Mouse (Mus musculus): ENCODE data around the gene Tmem245.
"Not testable (repeated sequence)": the region's sequence is repeated elsewhere in the genome, so short reads cannot be mapped to it uniquely, and the experiment has no call there.

Gene Tmem245

DNA sequence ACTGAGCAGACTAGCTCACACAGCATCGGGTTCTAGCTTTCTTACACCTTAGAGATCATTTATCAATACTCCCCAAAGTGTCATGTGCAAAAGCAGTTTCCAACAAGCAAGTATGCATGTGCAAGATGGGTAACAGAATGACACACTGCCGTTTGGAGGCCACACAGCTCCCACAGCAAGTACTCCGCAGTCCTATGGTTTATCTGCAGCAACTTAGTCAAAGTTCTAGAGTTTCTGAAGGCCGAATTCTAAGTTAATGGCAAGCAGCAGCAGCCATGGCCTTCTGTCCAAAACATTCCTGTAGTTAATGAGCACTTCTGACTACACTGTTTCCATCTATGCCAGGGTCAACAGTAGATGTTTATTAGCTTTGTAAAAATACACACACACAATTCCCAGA lies 20.3 kb downstream of the Tmem245 start:
- DNase-seq (ENCODE audit: low spot score): no peak

DNA sequence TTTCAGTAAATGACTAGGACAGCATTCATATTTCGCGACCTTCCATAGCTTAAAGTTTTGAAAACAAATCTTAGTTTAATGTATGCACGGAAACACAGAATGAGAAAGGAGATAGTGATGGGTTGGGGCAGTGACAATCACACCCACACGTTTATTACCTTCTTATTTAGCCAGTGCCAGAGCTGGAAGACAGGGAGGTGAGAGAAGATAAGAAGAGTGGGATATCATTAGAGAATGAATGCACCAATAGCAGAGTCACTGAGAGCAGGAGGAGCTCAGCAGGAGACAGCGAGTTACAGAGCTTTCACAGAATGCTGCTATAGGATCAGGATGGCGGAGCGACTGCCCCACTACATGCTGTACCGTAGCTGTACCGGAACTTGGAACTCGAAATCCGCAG lies 25.0 kb downstream of the Tmem245 start:
- DNase-seq (ENCODE audit: low spot score): no peak

DNA sequence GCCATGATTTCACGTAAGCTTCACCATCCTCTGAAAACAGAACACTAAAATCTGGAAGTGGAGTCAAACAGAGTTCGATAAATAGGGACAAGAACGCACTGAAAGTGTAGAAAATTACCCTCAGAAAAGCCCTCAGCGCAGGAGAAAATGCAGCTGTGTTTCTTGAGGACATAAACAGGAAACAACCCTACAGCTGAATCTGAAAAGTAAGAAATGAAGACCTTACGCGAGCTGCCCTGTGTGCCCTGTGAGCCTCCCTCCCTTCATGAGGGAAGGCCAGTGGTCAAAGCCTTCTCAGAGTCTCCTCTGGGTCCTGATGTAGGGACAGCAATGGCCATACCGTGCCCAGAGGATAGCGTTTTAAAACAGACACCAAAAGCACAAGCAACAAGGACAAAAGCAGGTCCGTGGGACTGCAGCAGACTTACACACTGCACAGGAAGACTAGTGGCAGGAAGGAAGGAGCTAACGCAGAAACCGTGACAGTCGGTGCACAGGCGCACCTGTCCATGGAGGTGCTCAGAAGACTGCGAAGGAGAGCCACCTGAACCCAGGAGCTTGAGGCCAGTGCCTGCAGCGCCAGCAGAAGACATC lies 31.4 kb downstream of the Tmem245 start:
- no peak for DNase-seq (ENCODE audit: low spot score)

DNA sequence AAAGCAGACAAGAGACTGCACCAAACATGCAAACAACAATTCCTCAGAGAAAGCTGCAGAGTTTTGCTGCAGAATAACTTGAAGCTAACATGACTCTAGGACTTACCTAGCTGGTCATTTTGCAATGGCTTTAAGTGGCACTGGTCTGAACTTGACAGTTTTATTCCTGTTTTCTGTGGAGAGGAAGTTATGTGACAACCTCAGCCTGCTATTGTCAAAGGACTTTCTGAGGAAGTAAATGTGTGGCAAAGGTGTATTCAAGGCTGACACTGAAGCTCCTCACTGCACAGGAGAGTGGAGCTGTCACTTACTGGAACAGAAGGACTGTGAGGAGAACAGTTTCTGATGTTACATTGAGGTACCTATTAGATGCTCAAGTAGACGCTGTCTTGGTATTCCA lies 32.5 kb downstream of the Tmem245 start:
- no peak for DNase-seq (ENCODE audit: low spot score)

DNA sequence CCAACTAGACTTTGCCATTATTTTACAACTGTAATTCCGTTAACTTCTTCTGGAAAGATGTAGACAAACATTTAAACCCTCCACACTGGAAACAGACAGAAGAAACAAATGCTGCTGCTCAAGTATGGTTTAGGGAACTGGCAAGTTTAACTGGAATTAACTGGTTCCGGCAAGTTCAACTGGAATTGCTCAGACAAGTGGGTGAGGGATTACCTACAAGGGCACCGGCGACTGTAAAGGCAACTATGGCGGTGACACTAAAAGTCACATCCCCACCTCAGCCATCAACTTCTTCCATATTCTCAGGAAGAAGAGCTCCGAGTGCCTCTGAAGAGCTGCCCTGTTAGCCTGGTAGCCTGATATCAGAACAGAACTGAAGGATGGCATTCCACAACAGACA lies 32.9 kb downstream of the Tmem245 start:
- DNase-seq (ENCODE audit: low spot score): no peak

DNA sequence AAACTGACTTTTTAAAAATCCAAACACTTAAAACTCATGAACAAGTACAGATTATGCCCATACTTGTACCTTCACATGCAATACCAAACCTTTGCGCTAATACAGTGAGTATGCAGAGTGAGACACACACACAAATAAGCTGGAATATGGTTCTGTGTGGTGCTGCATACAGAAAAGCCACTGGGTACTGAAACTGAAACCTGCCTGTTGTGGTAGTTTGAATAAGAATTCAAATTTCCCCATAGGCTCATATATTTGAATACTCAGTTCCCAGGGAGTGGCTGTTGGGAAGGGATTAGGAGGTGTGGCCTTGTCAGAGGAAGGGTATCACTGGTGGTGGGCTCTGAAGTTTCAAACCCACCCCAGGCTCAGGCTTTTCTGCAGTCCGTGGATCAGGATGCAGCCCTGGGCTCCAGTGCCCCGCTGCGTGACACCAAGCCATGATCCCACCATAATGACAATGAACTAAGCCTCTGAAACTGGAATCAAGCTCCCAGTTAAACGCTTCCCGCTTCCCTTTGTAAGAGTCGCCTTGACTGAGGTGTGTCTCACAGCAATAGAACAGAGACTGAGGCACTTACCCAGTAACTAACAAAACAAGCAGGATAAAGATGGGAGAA lies 34.7 kb downstream of the Tmem245 start:
- no peak for DNase-seq (ENCODE audit: low spot score)

DNA sequence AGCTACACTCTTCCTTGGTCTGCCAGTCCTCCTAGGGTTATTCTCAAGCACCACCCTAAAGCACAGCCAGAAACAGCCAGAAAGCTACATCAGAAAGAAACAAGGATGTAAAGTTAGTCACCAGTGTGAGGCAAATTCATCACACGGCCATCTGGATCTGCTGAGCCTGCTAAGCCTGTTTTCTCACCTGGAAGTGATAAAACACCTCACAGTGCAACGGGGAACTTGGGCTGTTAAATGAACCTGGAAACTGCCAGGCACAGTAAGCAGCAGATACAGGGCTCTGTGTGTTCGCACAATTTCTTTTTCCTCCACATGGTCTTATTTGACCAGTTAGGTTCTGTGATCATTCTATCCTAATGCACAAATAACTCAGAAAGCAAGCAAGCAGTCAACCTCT lies 37.7 kb downstream of the Tmem245 start:
- DNase-seq (ENCODE audit: low spot score): no peak

DNA sequence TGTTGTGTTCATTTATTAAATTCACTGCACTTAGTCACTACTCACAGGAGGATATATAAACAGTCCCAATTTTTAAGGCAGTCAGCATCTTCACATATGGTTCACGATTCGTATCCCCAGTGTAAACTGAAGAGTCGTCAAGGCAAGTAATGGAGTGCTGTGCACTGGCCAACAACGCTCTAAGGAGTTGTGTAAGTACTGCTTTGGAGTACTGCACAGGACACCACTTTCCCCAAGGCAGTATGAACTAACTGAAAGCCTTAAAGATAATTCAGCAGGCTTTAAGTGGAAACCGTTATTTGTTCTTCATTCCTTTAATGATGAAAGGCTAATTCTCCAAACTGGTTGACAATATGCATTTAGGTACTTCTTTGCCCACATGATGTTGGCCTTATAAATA lies 39.6 kb downstream of the Tmem245 start:
- DNase-seq (ENCODE audit: low spot score): no peak

DNA sequence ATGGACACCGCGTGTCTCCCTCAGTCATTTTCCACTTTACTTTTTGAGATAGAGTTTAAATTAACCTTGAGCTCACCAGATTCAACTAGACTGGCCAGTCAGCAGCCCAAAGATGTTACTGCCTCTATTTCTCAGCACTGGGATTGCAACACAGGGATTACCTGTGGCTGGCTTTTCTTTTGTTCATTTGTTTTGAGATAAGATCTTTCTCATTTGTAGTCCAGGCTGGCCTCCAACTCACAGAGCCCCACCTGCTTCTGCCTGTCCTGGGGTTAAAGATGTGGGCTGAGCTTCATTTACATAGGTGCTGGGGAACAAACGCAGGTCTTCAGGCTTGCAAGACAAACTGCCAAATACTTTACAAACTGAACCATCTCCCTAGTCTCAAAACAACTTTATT lies 40.3 kb downstream of the Tmem245 start:
- no peak for DNase-seq (ENCODE audit: low spot score)

DNA sequence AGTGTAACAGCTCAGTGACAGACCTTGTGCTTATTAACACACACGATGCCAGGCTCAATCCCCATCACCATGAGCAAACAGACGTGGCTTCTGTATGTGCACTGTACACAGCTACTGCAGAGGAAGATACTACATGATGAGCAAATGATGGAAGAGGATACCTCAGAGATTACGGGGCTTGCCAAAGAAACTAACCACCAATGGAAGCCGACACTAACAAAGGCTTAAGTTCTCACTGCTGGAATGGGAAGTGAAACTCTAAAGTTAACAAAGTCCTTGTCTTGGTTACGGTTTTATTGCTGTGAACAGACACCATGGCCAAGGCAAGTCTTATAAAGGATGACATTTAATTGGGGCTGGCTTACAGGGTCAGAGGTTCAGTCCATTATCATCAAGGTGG lies 41.7 kb downstream of the Tmem245 start:
- no peak for DNase-seq (ENCODE audit: low spot score)

DNA sequence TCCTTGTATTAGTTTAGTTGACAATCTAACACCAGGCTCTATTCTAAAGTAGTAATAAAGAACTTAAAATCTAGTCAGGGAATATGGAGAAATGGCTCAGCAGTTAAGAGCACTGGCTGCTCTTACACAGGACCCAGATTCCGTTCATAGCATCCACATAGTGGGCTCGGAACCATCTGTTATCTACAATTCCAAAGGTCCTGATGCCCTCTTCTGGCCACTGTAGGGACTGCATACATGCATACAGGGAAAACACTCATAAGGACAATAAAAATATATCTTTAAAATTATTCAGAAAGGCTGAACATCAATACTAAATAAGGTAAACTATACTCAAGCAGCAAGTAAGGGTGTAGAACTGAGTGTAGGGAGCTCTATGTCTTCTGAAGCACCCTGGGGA lies 45.6 kb downstream of the Tmem245 start:
- DNase-seq (ENCODE audit: low spot score): no peak

DNA sequence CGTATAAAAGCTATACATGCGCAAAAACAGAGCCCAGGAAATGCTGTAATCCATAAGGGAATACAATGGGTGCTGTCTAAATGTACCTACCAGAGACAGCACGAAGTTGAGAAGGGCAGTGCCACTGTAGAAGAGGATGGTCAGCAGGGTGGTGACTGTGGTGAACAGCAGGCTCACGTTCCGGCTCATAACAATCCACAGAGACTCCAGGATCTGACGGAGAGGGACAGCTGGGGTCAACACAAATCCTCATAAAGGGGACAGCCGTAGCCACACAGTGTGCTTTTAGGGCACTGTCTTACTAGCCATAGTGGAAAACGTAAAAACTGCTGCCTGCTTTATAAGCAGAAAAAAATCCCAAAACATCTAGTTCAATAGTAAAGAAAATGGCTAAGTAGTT lies 48.0 kb downstream of the Tmem245 start:
- no peak for DNase-seq (ENCODE audit: low spot score)

DNA sequence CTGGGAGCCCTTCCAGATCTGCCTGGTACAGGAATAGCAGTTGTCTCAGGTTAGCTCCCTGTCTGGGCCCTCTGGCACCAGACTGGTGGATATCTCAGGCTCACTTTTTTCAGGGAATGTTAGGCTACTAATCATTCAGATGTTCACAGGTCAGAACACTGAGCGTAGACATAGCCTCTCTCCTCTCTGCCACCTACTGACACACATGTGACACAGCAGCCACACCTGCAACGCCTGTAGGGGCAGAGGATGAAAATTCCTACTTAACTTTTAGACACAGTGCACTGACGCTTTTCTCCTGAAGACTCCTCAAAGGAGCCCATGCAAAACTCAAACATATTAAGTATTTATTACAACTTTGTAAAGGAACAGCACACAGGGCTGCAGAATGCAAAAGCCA lies 49.7 kb downstream of the Tmem245 start:
- DNase-seq (ENCODE audit: low spot score): no peak

DNA sequence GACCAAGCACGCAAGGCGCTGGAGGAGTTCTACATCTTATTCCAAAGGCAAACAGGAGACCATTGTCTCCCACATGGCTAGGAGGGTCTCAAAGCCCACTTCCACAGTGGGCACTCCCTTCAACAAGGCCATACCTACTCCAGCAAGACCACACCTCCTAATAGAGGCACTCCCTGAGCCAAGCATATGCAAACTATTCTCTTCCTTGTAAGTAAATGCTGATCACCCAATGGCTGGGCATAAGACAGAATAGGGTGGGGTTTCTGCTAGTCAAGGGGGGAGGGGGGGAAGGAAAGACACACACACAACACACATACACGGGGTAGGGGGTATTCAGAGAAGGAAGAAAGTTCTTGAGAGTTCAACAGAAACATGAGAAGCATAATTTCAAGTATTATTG lies 53.0 kb downstream of the Tmem245 start:
- no peak for DNase-seq (ENCODE audit: low spot score)

DNA sequence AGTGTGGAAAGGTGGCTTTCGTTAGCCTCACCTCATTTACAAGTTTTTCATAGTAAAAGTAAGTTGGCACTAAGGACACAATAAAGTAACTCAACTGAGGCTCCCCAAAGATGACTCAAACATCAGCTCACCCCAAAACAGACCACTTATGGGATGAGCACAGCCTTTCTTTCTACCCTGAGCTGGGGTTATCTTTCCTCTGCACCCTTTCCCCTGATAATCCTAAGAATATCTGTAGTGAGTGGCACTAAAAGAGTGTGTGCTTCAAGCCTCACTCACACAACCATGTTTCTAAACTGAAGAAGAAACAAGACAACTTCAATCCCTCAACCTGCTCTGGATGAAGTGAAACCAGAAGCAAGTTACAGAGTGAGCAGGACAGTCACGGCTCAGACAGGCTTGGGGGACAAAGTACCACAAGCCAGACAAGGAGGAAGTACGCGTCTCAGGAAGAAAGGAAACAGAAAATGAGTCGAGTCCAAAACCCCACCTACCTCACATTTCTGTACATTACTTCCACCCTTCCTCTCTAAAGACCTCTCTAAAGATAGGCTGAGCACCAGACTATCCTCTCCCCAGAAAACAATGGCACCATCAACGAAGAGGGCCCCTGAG lies 54.6 kb downstream of the Tmem245 start:
- peak; percentile 20 for DNase-seq (ENCODE audit: low spot score)

DNA sequence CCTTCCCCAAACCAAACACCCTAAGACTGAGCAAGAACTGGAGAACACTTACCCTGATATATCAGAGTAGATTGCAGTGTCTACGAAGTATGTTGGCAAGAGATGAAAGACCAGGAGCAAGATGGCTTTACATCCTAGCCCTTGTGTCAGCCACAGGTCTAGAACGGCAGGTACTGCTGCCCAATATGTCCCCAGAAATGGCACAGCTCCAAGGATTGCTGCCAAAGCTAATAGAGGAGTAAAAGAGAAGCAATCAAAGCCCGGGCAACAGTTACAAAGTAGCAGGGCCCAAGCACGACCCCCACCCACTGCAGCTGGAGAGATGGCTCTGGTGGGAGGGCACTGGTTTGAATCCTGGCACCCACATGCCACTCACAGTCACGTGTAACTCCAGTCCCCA lies 58.8 kb downstream of the Tmem245 start:
- no peak for DNase-seq (ENCODE audit: low spot score)

DNA sequence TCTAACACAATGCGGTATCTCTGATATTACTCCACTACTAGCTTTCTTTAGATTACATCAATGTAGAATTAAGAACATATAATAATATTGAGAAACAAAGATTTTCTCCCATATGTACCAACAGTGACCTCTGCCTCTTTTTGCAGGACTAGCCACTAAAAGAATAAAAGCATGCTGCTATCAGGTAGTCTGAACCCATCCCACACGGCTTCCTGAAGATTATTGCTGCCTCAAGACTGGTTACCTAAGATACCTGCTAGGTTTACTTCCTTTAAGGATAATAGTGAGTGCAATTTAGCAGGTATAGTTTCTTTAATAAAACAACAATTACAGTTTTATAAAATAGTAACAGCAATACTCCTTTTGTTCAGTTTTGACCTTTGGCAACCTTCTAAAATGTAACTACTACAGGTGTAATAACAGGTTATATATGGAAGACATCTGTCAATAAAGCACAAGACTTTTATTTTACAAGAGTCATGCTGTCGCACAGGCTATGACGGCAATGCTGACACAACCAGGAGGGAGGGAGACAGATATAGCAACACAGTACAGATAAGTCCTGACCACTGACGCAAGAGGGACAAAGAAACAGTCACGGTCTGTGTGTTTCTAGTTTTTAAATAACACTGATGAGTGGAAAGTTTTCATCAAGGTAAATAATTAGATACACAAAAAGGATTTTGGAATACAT lies 60.8 kb downstream of the Tmem245 start:
- DNase-seq (ENCODE audit: low spot score): no peak

DNA sequence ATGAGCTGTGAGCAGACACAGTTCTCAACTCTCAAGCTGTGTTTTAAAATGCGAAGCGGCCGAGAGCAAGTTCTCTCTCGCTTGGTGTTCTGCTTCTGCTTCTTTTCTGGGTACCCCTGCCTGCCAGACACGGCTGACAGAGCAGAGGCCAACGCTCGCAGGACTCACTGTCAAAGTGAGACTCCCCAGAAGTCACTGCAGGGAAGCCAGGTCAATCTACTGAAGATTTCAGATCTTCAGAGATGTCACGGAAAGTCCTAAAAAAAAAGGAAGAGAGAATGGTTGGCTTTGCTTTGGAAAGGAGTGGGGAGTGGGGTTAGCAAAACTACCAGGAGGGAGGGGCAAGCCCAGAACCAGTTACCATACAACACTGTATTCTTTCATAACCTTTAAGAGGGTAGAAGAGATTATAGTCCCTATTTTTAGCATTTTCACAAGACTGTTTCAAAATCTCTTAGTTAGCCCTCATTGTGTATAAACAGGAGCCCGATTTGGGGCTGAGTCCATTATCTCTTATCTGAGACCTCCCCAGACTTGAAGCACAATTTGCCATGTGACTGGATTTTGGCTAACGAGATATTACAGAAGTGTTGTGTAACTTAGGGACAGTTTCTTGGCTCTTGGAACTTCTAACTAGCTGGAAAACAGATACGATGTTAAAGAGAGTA lies 67.1 kb downstream of the Tmem245 start:
- DNase-seq (ENCODE audit: low spot score): no peak

DNA sequence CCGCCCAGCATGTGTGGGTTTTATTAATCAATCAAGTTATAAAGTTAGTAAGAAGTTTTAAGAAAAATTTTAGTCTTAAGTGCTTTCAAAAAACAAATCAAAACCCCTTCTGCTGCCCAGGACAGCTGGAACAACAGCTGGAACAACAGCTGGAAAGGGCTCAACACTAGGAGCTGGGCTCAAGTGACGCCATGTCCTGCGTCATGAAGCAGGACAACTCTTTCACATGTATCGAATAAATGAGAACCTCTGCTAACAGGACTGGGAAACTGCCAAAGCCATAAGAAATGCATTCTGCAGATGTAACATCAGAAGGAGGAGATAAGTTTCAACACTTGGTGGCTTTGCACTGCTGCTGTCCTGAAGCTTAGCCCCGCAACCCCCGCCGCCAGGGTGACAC lies 68.3 kb downstream of the Tmem245 start:
- DNase-seq (ENCODE audit: low spot score): no peak

DNA sequence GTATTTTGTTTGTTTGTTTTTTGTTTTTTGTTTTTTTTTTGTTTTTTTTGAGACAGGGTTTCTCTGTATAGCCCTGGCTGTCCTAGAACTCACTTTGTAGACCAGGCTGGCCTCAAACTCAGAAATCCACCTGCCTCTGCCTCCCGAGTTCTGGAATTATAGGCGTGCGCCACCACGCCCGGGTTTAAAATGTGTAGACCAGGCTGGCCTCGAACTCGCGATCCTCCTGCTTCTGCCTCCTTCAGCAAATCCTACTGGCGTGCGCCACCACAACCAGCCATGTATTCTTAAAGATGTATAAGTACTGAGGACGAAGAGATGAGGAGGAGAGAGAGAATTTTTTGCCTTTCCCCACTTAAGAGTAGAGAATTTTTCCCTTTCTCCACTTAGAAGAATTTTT lies 76.7 kb downstream of the Tmem245 start:
- not testable (repeated sequence) for DNase-seq (ENCODE audit: low spot score)

DNA sequence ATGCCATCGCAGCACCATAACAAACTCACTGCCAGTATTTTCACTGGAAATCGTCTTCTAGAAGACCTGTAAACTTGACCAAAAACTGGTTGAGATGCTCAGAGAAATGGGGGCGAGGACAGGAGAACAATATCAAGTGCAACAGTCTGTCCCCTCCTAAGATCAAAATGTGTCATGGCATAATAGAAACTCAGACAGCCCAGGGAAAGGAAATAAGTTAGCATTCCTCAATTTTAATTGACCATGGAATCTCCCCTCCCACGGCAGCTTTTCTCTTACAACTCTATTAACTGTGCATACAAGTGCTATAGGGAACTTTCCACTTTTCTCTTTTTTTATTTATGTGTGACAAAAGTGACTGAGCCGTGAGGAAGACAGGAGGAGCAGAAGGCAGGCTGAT lies 79.5 kb downstream of the Tmem245 start:
- DNase-seq (ENCODE audit: low spot score): no peak

DNA sequence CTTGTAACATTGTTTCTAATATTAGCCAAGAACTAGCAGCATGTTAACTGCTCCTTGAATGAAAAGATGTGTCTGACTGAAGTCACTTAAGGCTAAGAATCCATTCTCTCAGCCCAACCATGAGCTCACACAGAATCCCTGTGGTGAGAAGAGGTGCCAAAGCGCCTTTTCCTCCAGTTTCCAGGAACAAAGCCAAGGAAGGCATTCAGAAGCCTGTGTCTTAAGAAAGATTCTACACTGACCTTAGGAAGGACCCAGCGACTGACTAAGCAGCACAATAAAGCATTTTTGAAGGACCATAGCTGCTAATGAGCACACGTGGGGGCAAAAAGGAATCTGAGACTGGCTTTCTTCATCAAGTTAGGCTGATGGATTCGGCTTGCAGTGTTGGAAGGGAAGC lies 81.3 kb downstream of the Tmem245 start:
- DNase-seq (ENCODE audit: low spot score): peak; percentile 21

DNA sequence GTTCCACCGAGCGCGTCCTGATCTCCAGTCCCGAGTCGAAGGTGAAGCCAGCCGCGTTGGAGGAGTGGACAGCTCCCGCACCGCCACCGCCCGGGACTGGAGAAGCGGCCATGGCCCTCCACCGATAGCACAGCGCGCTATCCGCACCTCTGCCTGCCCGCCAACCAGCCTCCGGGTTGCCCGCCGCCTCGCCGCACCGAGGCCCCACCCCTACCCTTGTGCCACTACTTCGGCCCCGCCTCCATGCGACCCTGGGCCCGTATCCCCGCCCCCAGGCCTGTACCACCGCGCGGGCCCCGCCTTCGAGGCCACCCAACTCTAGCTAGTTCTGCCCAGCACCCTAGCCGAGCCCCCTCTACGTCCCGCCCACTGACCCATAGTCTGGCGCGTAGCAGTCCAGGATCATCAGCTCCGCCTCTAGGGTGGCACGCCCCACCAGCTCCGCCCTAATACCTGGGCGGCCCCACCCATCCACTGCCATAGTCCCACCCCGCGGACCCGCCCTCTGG lies 82.2 kb downstream of the Tmem245 start, which contains the start of gene Ctnnal1:
Gene Ctnnal1, minus strand, starts transcription at position 186 of the 509 bp plus-strand sequence.
- DNase-seq (ENCODE audit: low spot score): peak; percentile 91

Data from layer of hippocampus, adult 11-12 months (tissue).